Mouse (Mus musculus) erythroblast, adult 5-6 weeks (primary cell): Measurements from ENCODE around the gene Tgif1. TPM values are rescaled to one million over a fixed set of nuclear protein-coding genes. Genes with fewer than 3 reads are reported as not detected.

ENCODE experiments used
- ATAC-seq: replicated peaks from 2 replicates; pipeline ENCODE4 v1.8.0; 2016; ENCODE audit warnings: moderate number of reproducible peaks, mild to moderate bottlenecking, moderate TSS enrichment, inconsistent platforms; ENCODE audit not compliant: poor library complexity, low FRiP score, severe bottlenecking
- total RNA-seq, 2 experiments: library from RNA; stranded (forward) in 1 of 2; stranded (reverse) in 1 of 2; fragments of 150-400 nt in 1 of 2; fragments of 200-764, 138-1000 nt in 1 of 2; gene quantifications; 2 replicates each; pipeline versions ENCODE4 v1.2.3 to v1.2.4; 2015 to 2017; ENCODE audit warnings: low replicate concordance in 2 of 2

The Tgif1 gene
- 4.2 and 7.5 TPM in 2 replicates for total RNA-seq (2015; ENCODE audit: low replicate concordance)
- total RNA-seq (2017; ENCODE audit: low replicate concordance): 2.0 and 4.3 TPM in 2 replicates

DNA sequence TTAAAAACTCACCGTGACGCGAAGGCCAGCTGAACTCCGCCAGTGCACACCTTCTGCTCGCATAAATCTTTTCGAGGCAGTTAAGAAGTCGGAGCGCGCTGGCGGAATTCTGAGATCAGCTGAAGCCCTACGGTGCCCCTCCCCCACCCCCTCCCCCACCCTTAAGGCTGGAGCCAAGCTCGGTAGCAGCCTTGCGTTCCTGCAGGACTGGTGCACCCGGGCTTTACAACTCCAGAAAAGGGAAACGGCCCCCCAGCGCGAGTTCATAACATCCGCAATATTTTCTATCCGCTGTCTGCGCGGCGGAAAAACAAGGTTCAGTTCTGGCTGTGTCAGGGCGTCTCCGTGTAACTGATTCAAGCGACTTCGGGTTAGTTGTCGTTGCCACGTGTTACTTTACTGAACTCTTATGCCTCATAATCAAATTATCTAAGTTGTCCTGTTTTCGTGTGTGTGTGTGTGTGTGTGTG, at the start of gene Tgif1:
Gene Tgif1 (minus strand): TSS at position 111 of the 470 bp plus-strand sequence.
- ATAC-seq: no peak

DNA sequence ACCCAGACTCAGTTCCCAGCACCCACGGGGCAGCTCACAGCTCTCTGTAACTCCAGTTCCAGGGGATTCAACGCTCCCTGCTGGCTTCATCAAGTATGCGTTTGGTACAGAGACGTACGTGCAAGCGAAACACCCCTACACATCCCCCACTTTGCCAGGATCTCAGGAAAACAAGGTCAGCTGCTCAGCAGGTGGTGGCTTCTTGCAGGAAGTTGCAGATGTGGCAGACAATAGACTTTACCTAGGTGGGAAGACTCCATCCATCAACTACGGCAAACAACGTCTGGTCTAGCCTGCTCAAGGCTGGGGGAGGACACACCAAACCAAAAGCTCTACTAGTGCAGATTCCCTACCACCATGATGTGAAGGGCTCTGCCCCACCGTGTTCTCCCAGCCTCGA, 47.3 kb upstream of the Tgif1 start:
- no peak for ATAC-seq

DNA sequence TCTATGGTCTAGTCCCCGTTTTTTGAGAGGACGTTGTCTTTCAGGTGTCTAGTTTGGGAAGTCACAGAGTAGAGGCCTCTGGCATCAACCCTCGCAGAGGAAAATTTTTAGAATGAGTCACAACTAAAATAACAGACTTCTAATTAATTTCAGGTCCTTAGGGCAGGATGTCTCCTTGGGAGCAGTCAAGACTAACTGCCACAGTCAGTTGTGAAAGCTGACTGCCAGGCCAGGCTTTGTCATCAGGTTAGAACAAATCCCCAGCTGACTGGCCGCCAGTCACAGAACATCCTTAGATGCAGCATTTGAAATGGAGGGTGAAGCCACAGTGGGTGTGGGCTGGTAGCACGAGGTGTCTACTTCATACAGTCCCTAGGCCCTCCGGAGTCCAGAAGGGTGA, 46.3 kb upstream of the Tgif1 start:
- no peak for ATAC-seq

DNA sequence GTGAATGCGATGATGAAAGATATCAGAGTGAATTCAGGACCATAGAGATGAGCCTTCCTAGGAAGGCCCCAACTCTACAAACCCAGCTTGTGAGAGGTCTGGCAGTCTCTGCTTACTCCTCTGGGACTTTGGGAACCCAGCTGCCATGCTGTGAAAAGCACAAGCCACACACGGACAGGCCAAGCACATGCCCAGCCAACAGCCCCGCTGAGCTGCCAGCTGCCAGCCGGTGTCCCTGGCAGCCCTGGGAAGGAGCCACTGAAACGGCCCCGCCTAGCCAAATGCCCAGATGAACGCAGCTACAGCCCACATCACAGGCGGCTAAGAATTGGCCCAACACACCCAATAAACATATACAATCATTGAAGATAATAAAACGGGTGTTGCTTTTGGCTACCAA, 41.5 kb upstream of the Tgif1 start:
- no peak for ATAC-seq

DNA sequence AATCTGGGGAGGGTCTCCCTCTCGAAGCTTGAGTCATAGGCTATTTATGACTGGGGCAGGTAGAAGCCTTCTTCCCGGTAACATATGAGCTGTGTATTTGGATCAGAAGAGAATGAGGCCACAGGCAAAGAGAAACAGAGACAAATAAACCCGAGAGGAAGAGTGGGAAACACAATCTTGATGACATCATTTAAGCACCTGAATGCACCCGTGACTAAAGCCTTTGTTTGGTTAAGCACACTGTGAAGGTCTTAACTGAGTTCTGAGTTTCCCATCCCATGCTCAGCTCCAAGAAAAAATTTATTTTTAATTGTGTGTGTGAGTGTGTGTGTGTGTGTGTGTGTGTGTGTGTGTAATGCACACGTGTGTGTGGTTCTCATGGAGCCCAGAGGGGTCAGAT, 39.8 kb upstream of the Tgif1 start:
- no peak for ATAC-seq

DNA sequence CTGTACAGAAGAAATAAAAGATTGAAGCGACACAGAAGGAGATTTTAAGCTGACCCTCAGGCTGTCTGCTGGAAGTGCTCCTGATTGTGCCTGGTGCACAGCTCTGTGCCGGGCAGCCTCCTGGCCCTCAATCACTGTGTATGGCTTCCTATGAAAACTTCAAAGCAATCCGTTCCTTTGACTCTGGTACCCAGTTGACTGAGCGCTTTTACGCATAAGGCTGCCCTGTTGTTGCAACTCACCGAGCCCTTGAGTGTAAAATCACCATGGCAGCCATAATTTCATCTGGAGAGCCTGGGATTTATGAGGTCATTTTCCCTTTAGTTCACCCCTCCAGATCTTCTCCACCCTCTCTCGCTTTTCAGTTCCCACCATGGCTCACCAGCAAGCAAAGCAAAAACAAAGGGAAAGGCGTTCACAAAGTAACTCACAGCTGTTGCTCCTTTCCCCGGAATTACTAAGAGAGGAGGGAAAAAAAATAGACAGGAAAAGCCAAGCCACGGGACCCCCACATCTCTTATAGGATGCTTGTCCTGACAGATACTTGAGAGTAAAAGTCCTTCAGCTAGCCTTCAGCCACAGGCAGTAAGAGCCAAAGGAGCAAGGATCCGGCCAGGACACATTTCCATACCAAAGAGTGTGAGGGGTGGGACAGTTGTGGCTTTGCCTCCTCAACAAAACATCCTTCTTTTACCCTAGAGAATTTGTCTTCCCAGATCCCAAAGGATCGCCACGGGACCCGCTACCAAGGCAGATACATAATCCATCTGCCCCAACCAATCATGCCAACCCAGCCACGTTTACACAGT, 39.1 kb upstream of the Tgif1 start:
- no peak for ATAC-seq

DNA sequence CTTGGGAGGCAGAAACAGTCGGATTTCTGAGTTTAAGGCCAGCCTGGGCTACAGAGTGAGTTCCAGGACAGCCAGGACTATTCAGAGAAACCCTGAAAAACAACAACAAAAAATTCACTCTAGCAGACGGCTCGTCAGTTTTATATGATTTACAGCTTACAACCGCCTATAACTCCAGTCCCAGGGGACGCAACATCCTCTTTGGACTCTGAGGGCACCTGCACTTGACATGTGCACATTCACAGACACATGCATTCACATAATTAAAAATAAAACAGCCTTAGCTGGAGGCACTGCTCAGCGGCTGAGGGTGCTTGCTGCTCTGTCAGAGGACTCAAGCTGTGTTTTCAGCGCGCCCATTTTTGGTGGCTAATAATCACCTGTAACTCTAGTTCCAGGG, 37.2 kb upstream of the Tgif1 start:
- ATAC-seq: no peak

DNA sequence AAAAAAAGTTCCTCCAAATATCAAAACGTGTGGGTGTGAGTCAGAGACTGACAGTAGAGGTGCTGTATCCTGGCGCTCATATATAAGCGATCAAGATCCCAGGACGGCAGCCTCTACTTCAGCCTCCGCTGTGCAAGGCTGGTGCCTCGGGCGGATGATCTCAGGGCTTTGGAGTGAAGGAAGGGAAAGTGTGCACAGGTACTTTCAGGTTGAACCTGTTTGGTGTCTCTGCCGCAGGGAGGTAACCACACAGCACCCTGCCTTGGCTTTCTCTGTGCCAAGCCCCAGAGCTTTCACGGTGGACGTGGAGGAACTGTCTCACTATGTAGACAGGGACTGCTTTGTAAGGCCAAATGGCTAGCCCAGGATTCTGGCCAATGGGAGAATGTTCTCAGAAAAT, 35.3 kb upstream of the Tgif1 start:
- no peak for ATAC-seq

DNA sequence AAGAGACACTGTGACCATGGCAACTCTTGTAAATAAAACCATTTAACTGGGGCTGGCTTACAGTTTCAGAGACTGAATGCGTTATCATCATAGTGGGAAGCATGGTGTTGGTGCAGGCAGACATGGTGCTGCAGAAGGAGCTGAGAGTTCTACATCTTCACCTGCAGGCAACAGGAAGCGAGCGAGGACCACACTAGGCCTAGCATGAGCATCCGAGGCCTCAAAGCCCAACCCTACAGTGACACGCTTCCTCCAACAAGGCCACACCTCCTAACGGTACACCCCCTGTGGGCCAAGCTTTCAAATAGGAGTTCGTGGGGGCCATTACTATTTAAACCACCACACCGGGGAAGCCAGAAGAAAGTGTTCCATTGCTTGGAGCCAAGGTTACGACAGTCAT, 34.5 kb upstream of the Tgif1 start:
- ATAC-seq: no peak

DNA sequence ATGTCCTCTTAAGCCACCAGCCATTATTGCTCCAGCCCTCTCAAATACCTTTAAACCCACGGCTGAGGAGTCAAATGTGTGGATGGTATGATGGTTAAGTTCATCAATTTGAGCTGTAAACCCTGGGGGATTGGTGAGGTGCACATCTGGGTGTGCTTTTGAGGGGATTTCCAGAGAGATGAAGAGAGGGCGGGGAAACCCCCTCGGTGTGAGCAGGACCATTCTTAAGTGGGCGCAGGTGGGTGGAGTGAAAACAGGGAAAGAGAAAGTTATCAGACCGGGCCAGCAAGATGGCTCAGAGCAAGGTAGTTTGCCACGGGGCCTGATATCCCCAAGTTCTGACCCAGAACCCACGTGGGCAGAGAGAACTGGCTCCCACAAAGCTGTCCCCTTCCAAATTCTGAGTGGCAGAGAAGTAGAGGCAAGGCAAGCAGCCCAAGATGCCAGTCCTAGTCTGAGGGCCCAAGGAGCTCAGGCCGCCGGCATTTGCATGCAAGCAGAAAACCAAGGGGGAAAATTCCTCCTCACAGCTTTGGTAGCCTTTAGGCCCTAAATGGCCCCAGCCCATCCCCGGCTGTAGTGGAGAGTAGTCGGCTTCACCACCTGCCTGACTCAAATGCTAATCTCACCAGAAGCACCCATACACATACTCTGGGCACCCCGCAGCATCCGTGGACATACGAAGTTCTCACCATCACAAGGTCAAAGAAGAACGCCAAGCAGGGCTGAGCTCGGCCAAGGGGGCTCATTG, 33.5 kb upstream of the Tgif1 start:
- no peak for ATAC-seq

DNA sequence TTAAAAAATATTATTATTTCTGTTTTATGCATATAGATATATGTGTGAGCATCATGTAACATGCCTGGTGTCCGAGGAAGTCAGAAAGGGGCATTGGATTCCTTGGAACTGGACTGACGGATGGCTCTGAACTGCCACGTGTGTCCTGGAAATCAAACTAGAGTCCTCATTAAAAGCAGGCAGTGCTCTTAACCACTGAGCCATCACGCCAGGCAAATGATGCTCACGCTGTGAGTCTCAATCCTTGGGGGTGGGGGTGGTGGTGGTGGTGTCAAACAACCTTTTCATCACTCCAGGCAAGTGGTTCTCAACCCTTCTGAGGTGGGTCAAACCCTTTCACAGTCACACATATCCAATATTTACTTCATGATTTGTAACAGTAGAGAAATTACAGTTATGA, 32.5 kb upstream of the Tgif1 start:
- no peak for ATAC-seq

DNA sequence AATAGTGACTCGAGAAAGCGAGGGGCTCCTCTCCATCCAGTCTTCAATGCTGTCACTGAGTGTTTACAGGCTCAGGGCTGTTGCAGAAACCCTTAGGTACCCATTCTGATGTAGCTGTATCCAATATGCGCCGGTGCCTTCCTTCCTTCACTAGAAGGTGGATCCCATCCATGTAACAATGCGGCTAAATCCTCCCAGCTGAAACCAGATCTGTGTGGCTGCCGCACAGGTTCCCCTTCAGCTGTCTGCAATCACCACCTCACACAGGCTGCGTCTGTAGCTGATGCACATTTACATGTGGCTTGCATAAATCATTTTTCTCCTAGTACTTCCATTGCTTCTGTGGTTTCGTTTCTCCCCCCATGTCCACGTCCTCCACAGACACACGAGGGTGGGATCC, 28.6 kb upstream of the Tgif1 start:
- no peak for ATAC-seq

DNA sequence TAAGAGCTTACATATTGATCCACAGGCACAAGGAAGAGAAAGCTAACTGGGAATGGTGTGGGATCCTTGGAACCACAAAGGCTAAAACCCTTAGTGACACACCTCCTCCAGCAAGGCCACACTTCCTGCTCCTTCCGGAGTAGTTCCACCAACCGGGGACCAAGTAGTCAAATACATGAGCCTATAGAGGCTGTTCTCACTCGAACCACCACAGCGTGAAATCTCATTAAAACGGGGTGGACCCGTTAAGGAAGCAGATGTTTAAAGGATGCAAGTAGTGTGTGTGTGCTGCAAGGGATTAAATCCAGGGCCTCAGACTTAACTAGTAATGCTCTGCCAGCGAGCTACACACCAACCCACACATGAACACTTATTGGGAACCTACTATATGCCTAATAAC, 27.8 kb upstream of the Tgif1 start:
- no peak for ATAC-seq

DNA sequence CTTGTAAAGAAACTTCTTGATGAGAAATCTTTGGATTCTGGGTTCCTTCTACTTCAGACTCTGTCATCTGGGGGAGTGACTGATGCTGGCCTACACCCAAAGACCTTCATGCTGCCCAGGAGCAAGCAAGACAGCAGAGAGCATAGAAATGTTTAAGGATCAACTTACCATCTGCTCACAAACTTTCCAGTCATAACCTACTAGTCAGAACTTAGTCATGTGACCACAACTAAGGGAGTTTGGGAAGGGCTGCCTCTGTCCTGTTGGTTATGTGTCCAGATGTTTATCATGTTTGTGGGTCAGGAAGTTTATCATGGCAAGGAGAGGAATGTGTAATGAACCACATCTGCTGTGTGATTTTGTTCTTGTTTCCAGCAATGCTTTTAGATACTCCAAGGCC, 24.9 kb upstream of the Tgif1 start:
- no peak for ATAC-seq

DNA sequence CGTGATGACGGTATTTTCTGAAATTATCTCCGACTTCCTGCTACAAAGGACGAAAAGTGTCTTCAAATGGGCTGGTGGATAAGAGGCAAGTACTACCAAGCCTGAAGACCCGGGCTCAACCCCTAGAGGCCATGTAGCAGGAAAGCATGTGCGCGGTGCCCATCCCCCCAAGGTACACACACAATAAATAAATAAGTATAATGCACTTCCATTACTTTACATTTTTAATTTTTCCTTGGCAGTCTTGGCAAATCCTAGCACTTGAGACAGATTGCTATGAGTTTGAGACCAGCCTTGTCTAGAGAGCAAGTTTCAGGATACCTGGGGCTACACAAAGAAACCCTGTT, 20.4 kb upstream of the Tgif1 start:
- ATAC-seq: no peak

DNA sequence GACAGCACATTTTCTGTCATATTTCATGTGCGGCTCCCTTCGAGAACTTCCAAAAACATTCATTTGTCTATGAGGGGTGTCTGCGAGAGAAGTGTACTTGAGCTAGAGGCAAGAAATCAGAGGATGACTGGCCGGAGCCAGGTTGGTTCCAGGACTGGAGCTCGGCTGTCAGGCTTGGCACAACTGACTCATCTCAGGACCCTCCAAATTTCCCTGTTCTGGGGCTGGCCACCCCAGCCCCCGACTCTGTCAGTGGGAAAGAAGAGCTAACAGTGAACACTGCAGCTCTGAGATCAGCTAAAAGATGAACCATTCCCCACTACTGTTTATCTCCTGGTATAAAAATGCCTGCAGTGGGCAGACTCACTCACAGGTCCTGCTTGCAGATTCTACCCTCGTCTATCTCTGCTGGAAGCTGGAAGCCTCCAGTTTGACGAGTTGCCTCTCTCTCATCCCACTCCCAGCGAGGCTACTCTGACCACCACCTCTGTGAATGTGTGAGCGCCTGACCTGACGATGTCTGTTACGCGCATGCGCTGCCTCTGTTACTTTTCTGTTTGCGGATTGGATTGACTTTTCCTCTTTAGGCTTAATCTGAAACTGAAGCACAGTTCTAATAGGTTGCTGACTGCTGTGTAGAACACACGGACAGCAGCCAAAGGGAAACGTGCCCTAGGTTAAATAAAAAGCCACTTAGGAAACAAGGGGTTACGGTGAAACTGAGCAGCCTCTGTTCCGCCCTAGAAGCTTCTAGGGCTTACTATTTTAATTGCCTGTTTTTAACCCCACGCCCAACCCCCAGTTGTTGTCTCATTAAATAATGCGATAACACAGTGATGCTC, 19.8 kb upstream of the Tgif1 start:
- ATAC-seq: no peak

DNA sequence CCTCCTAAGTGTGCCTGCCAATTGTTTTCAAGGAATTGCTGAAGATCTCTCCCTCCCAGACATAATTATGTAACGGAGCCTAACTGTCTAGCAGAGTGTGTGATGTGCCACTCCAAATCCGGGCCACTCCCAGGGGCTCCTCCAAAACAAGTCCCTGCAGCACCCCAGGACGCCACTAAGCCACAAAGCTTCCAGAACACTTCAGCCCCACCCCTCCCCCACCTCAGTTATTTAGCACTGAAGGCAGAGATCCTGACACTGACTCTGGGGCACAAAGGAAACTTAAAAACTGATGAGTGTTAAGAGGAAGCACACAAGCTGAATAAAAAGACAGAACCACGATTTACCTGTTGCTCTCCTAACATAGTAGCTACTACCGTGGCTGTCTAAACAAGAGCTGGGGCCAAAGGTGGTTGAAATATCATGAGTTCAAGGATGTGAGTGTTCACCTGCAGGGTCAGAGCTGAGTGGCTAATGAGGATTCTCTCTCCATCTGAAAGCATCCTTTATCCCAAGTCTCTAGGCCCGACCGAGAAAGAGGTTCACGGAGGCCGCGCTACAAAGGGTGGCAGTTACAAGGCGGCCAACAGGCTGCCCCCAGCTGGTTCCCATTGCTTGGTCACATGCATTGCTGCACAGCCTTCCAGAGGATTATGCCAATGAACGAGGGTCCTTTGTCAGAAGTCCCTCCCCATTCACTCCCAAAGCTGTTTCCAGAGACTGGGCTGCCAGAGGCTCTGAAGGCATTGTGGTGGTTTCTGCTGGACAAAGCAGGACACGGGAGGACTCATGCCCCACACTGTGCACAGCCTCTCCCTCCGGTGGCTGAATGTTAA, 19.0 kb upstream of the Tgif1 start:
- no peak for ATAC-seq

DNA sequence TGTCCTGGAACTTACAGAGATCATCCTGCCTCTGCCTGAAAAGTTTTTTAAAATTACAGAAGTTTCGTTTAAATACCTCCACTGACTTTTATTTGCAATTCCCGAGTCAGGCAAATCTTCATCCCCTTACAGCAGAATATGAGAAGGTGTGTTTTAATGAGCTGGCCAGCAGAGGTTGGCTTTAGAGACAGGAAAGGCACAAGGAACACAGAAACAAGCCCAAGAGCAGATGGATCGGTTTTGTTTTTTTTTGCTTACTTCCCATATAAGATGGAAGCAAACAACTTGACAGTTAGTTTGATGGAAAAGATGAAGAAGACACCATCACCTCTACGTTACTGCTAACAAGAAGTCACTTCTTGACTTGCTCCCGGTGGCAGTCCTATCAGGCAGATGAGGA, 18.3 kb upstream of the Tgif1 start:
- no peak for ATAC-seq

DNA sequence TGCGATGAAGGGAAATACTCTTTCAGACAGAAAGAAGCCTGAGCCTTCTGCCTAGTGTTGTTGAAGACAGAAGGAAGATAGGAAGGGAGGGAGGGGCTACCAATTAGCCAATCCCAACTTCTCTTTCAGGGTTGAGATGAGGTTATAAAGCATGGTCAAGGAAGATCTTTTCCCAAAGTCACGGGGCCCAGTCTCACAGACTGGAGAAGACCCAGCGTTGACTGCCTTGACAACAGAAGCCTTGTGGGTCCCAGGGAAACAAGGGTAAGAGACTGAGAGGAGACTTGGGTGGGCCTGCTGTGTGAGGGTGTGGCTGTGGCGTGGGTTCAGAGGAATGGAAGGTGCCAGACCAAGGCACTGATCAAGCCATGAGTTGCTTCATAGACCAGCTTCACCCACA, 17.2 kb upstream of the Tgif1 start:
- no peak for ATAC-seq
